Mouse (Mus musculus) kidney, embryonic 14.5 days (tissue): Measurements from ENCODE around the gene Mrgpre. TPM values are rescaled to one million over a fixed set of nuclear protein-coding genes. Genes with fewer than 3 reads are reported as not detected.

ENCODE experiments used
- ATAC-seq: fragments of 200-750 bp; cut with Nextera tagmentation; 2 replicates; pipeline ENCODE4 v1.8.0; 2017; ENCODE audit warnings: moderate number of reproducible peaks, mild to moderate bottlenecking, moderate TSS enrichment, moderate library complexity; ENCODE audit not compliant: low FRiP score, low TSS enrichment
- H3K27ac ChIP-seq: fragments of 300-500 bp; sonication (generic); 2 replicates; pipeline ENCODE4 v1.5.1; 2014; ENCODE audit warnings: low read depth, mild to moderate bottlenecking, low read length, moderate library complexity, mixed read lengths
- H3K27me3 ChIP-seq: fragments of 300-500 bp; sonication (generic); 2 replicates; pipeline ENCODE4 v1.6.1; 2014; ENCODE audit warnings: mild to moderate bottlenecking, low read length; ENCODE audit not compliant: control insufficient read depth, insufficient read depth
- H3K36me3 ChIP-seq: fragments of 300-500 bp; sonication (generic); 2 replicates; pipeline ENCODE4 v1.6.1; 2014; ENCODE audit warnings: low read length, mixed read lengths; ENCODE audit not compliant: control insufficient read depth, insufficient read depth
- H3K4me1 ChIP-seq: fragments of 300-500 bp; sonication (generic); 2 replicates; pipeline ENCODE4 v1.6.1; 2014; ENCODE audit warnings: low read length, mixed read lengths; ENCODE audit not compliant: control insufficient read depth, insufficient read depth
- H3K4me2 ChIP-seq: fragments of 300-500 bp; sonication (generic); replicated peaks from 2 replicates; pipeline ENCODE4 v1.6.1; 2014; ENCODE audit warnings: low read depth, mild to moderate bottlenecking, low read length
- H3K4me3 ChIP-seq: fragments of 300-500 bp; sonication (generic); 2 replicates; pipeline ENCODE4 v1.5.1; 2014; ENCODE audit warnings: mild to moderate bottlenecking, low read length
- H3K9ac ChIP-seq: fragments of 300-500 bp; sonication (generic); 2 replicates; pipeline ENCODE4 v1.6.1; 2014; ENCODE audit warnings: low read depth, mild to moderate bottlenecking, low read length, moderate library complexity
- H3K9me3 ChIP-seq: fragments of 300-500 bp; sonication (generic); 2 replicates; pipeline ENCODE4 v1.6.1; 2016; ENCODE audit warnings: low read length; ENCODE audit not compliant: control insufficient read depth
- WGBS: fragments of 180-500 bp; shearing (Covaris S2); extraction: QIAGEN DNeasy Blood & Tissue Kit; methylation state at CpG from one replicate; pipeline ENCODE4 v1.1.7; 2014; 5-methylcytosine and 5-hydroxymethylcytosine counted together
- polyA plus RNA-seq: library from polyadenylated mRNA; unstranded; fragments of >200 nt; fragmentation: Nextera tagmentation; extraction: Ambion mirVana; gene quantifications from 2 replicates; pipeline ENCODE4 v1.2.1, GENCODE M21; 2014

Mrgpre gene
- polyA plus RNA-seq, 1 experiment from 2014 or later = 1.8 TPM

GRCm38 (mm10) chr7:143822375-143823265 lies 38.3 kb upstream of the Mrgpre start, which contains the start of the genes Nadsyn1 and Dhcr7:
Gene Nadsyn1, minus strand, starts transcription at chr7:143822849.
Gene Dhcr7, plus strand, starts transcription at chr7:143823145.
- Histone ChIP-seq H3K4me3 (peak within 1 kb of the TSS; percentile 67), H3K9me3 (no peaks in the 10 kb centered on the region), H3K4me2 (peak within 1 kb of the TSS; percentile 77), H3K27me3 (no peaks in the 10 kb centered on the region), H3K9ac (peak within 1 kb of the TSS; percentile 75), H3K36me3 (peaks cover 5% of the 10 kb centered on the region; the same call in 1 of the 2 replicates), H3K27ac (peak within 1 kb of the TSS; percentile 82), H3K4me1 (peaks cover 11% of the 10 kb centered on the region)
- under 1% methylated on average over 40 of the region's 40 CpGs for WGBS
- peak; percentile 98 for ATAC-seq

- no peak overlapping the region for H3K27ac ChIP-seq
- H3K9ac ChIP-seq = no peak overlapping the region
- ATAC-seq = no peak
- H3K4me2 ChIP-seq = no peak overlapping the region
- WGBS = 81% methylated on average over 2 of the region's 2 CpGs
- no peaks in the 10 kb centered on the region for H3K27me3 ChIP-seq
- H3K4me3 ChIP-seq = no peak overlapping the region
- peaks cover 10% of the 10 kb centered on the region; the same call in 1 of the 2 replicates for H3K36me3 ChIP-seq
- H3K4me1 ChIP-seq = peaks cover 11% of the 10 kb centered on the region
- H3K9me3 ChIP-seq = no peaks in the 10 kb centered on the region
Observed at GRCm38 (mm10) chr7:143821241-143821640, 36.9 kb upstream of the Mrgpre start.

GRCm38 (mm10) chr7:143819201-143819600 lies 34.9 kb upstream of the Mrgpre start:
- no peak for ATAC-seq
- no peak overlapping the region for H3K27ac ChIP-seq
- WGBS = 71% methylated on average over 4 of the region's 4 CpGs

GRCm38 (mm10) chr7:143808909-143809308 lies 24.6 kb upstream of the Mrgpre start:
- 50% methylated on average over 1 of the region's 1 CpGs for WGBS
- no peaks in the 10 kb centered on the region for H3K27me3 ChIP-seq
- ATAC-seq = no peak
- H3K4me3 ChIP-seq = no peak overlapping the region
- H3K4me1 ChIP-seq = no peaks in the 10 kb centered on the region
- H3K4me2 ChIP-seq = no peak overlapping the region
- no peaks in the 10 kb centered on the region for H3K9me3 ChIP-seq
- H3K9ac ChIP-seq = no peak overlapping the region
- no peak overlapping the region for H3K27ac ChIP-seq
- H3K36me3 ChIP-seq = peaks cover 49% of the 10 kb centered on the region

More at GRCm38 (mm10) chr7:143819201-143819600, 34.9 kb upstream of the Mrgpre start:
- Histone ChIP-seq H3K9me3 (no peaks in the 10 kb centered on the region), H3K36me3 (peaks cover 27% of the 10 kb centered on the region; the same call in 1 of the 2 replicates), H3K4me2 (no peak overlapping the region), H3K4me1 (peaks cover 11% of the 10 kb centered on the region), H3K27me3 (no peaks in the 10 kb centered on the region), H3K9ac (no peak overlapping the region), H3K4me3 (no peak overlapping the region)

GRCm38 (mm10) chr7:143805199-143805624 lies 20.9 kb upstream of the Mrgpre start:
- H3K9ac ChIP-seq = no peak overlapping the region
- 71% methylated on average over 5 of the region's 5 CpGs for WGBS
- H3K4me2 ChIP-seq = no peak overlapping the region
- H3K9me3 ChIP-seq = no peaks in the 10 kb centered on the region
- ATAC-seq = no peak
- no peaks in the 10 kb centered on the region for H3K27me3 ChIP-seq
- H3K4me3 ChIP-seq = no peak overlapping the region
- no peaks in the 10 kb centered on the region for H3K4me1 ChIP-seq
- no peak overlapping the region for H3K27ac ChIP-seq
- peaks cover 57% of the 10 kb centered on the region for H3K36me3 ChIP-seq

GRCm38 (mm10) chr7:143801195-143802065 lies 17.1 kb upstream of the Mrgpre start:
- no peaks in the 10 kb centered on the region for H3K9me3 ChIP-seq
- no peak for ATAC-seq
- H3K9ac ChIP-seq = no peak overlapping the region
- H3K27me3 ChIP-seq = no peaks in the 10 kb centered on the region
- 89% methylated on average over 8 of the region's 8 CpGs for WGBS
- H3K36me3 ChIP-seq = peaks cover 64% of the 10 kb centered on the region
- H3K4me1 ChIP-seq = no peaks in the 10 kb centered on the region
- H3K27ac ChIP-seq = no peak overlapping the region
- no peak overlapping the region for H3K4me3 ChIP-seq
- H3K4me2 ChIP-seq = no peak overlapping the region

- WGBS = 86% methylated on average over 1 of the region's 1 CpGs
- Histone ChIP-seq H3K4me2 (no peak overlapping the region), H3K4me3 (no peak overlapping the region), H3K27ac (no peak overlapping the region), H3K27me3 (no peaks in the 10 kb centered on the region), H3K9me3 (no peaks in the 10 kb centered on the region), H3K4me1 (no peaks in the 10 kb centered on the region), H3K9ac (no peak overlapping the region), H3K36me3 (peaks cover 59% of the 10 kb centered on the region)
- ATAC-seq = no peak
Observed at GRCm38 (mm10) chr7:143800770-143801169, 16.5 kb upstream of the Mrgpre start.

GRCm38 (mm10) chr7:143798783-143799182 lies 14.5 kb upstream of the Mrgpre start:
- no peak overlapping the region for H3K4me3 ChIP-seq
- no peak overlapping the region for H3K4me2 ChIP-seq
- H3K9me3 ChIP-seq = no peaks in the 10 kb centered on the region
- H3K27ac ChIP-seq = no peak overlapping the region
- WGBS = 92% methylated on average over 4 of the region's 4 CpGs
- H3K27me3 ChIP-seq = no peaks in the 10 kb centered on the region
- ATAC-seq = no peak
- peaks cover 54% of the 10 kb centered on the region for H3K36me3 ChIP-seq
- no peaks in the 10 kb centered on the region for H3K4me1 ChIP-seq
- H3K9ac ChIP-seq = no peak overlapping the region
